Mouse (Mus musculus) layer of hippocampus, adult 18-20 months (tissue): ENCODE measurements around the gene Rtl8a. TPM values are rescaled to one million over a fixed set of nuclear protein-coding genes. Genes with fewer than 3 reads are reported as not detected.

ENCODE experiments used
- total RNA-seq, 2 experiments: library from RNA; stranded (reverse); gene quantifications; 2 replicates each; pipeline ENCODE4 v1.2.3; 2021

Rtl8a gene
- total RNA-seq, 2 experiments from 2014 or later, result 208 to 284 TPM

Other genes starting within 250 kb of the Rtl8a start
- not detected for gene Etd, start 208.8 kb downstream of the Rtl8a start, total RNA-seq
- gene Rtl8c, start 35.6 kb downstream of the Rtl8a start, total RNA-seq, result 100 to 1,000 TPM; 202 to 226 TPM
- gene Gm14597, start 34.7 kb downstream of the Rtl8a start, total RNA-seq, result not detected
- 100 to 1,000 TPM; 183 to 202 TPM for gene Rtl8b, start 26.7 kb upstream of the Rtl8a start, total RNA-seq
- under 1 TPM in 1 of 2 experiments, not detected in 1; 0.38 TPM for gene 4930502E18Rik, start 81.1 kb upstream of the Rtl8a start, total RNA-seq
- not detected for gene 1700013H16Rik, start 114.1 kb upstream of the Rtl8a start, total RNA-seq
- gene Zfp36l3, start 132.7 kb upstream of the Rtl8a start, total RNA-seq, result not detected
- gene Xlr, start 154.0 kb upstream of the Rtl8a start, total RNA-seq, result 1 to 10 TPM; 1.6 to 2.0 TPM